In genomic region chr11:117174924-117175323, GRCm38 (mm10) we compare ENCODE assay signal across 8 mouse cellular contexts. TPM values are rescaled to one million over a fixed set of nuclear protein-coding genes. Genes with fewer than 3 reads are reported as not detected.
DNase-seq lines count a peak whose midpoint lies in the region; ATAC-seq lines count a peak whose summit lies in the region.

No protein-coding gene starts in this region.

- H3K79me2 ChIP-seq in macrophage (ENCODE audit: inconsistent target), result no peaks in the 10 kb centered on the region

- H3K9ac ChIP-seq in heart, embryonic 12.5 days, result peak overlapping the region; percentile 32; the same call in 1 of the 2 replicates

- H3K4me1 ChIP-seq in brown adipose tissue, adult 24 weeks (ENCODE audit: control insufficient read depth, insufficient read depth, insufficient read length, low read length), result peaks cover 5% of the 10 kb centered on the region
- H3K4me1 ChIP-seq in heart, embryonic 12.5 days (replicated peaks), result peaks cover 16% of the 10 kb centered on the region; the same call in 1 of the 2 replicates

- ATAC-seq in frontal cortex, adult (ENCODE audit: low TSS enrichment), result peak; percentile 29; the same call in 1 of the 2 replicates
- ATAC-seq in heart, embryonic 12.5 days (ENCODE audit: insufficient number of reproducible peaks, low FRiP score), result no peak

- peaks cover 2% of the 10 kb centered on the region; the same call in 1 of the 2 replicates for H3K9me3 ChIP-seq in heart, embryonic 12.5 days (replicated peaks)

- no peaks in the 10 kb centered on the region for H3K36me3 ChIP-seq in heart, embryonic 12.5 days
- H3K36me3 ChIP-seq in macrophage (ENCODE audit: inconsistent target), result no peaks in the 10 kb centered on the region

- peak overlapping the region; percentile 61 for H3K4me2 ChIP-seq in heart, embryonic 12.5 days

- no peaks in the 10 kb centered on the region for H3K27me3 ChIP-seq in heart, embryonic 12.5 days (replicated peaks)

- no peak for DNase-seq in frontal cortex, postnatal 10 days (ENCODE audit: low spot score in 2 of 2)
- DNase-seq in kidney, postnatal 10 days, result peak; percentile 79
- peak; percentile 54 for DNase-seq in thymus, postnatal 0 days (ENCODE audit: low spot score)
- DNase-seq in Muller cell, postnatal 12 days (ENCODE audit: inconsistent ontology term), result no peak

- H3K27ac ChIP-seq in brown adipose tissue, adult 24 weeks (replicated peaks; ENCODE audit: low read depth, low read length), result peak overlapping the region; percentile 84
- 0 out of 2 replicates have a peak overlapping the region, but pooled peaks have one; percentile 14 for H3K27ac ChIP-seq in heart, embryonic 12.5 days (ENCODE audit: poor library complexity, severe bottlenecking)
- H3K27ac ChIP-seq in macrophage, result peak overlapping the region; percentile 57

- H3K4me3 ChIP-seq in brown adipose tissue, adult 24 weeks (ENCODE audit: insufficient read depth, low read depth, low read length), result peak overlapping the region; percentile 64
- peak overlapping the region; percentile 27 for H3K4me3 ChIP-seq in heart, embryonic 12.5 days
- H3K4me3 ChIP-seq in macrophage (ENCODE audit: inconsistent target), result peak overlapping the region; percentile 20; the same call in 1 of the 2 replicates

- WGBS in heart, embryonic 12.5 days, result 36% methylated on average over 15 of the region's 15 CpGs
- WGBS in macrophage (ENCODE audit: missing documents), result 11% methylated on average over 15 of the region's 15 CpGs

RNA-seq across cellular contexts. Expression of gene Sept9, which starts 24.5 kb away (rescaled TPM):
- polyA plus RNA-seq in brown adipose tissue, adult 24 weeks (2012; ENCODE audit: insufficient read depth, insufficient read length, missing spikeins), result 65.5 and 118 TPM in 2 replicates
- polyA plus RNA-seq in heart, embryonic 12.5 days (2016; fragmentation: Nextera tagmentation; extraction: Ambion mirVana), result 102 and 103 TPM in 2 replicates
- 10 to 100 TPM in 22 of 26 experiments, 1 to 10 TPM in 4; 6.2 to 73.5 (median 27.9) TPM for total RNA-seq in macrophage (2018; cell fraction: chromatin; rRNA removed)
- total RNA-seq in macrophage (2018; cell fraction: cytosol; rRNA removed), result 100 to 1,000 TPM in 23 of 26 experiments, 10 to 100 TPM in 3; 84.1 to 154 (median 126) TPM
- total RNA-seq in macrophage (2018; cell fraction: nucleus; rRNA removed), result 100 to 1,000 TPM in 2 of 26 experiments, 10 to 100 TPM in 24; 17.7 to 108 (median 42.6) TPM
- 90.3 to 214 TPM (median 173 TPM) in 3 replicates for polyA plus RNA-seq in macrophage (2018)
- 220 and 222 TPM in 2 replicates for polyA plus RNA-seq in thymus, postnatal 0 days (2015; fragmentation: Nextera tagmentation; extraction: Ambion mirVana)

RNA-seq across cellular contexts. Expression of gene Sec14l1, which starts 60.0 kb away (rescaled TPM):
- 35.4 and 37.4 TPM in 2 replicates for polyA plus RNA-seq in brown adipose tissue, adult 24 weeks (2012; ENCODE audit: insufficient read depth, insufficient read length, missing spikeins)
- 53.4 and 56.6 TPM in 2 replicates for polyA plus RNA-seq in heart, embryonic 12.5 days (2016; fragmentation: Nextera tagmentation; extraction: Ambion mirVana)
- 100 to 1,000 TPM in 16 of 26 experiments, 10 to 100 TPM in 10; 25.1 to 225 (median 124) TPM for total RNA-seq in macrophage (2018; cell fraction: chromatin; rRNA removed)
- total RNA-seq in macrophage (2018; cell fraction: cytosol; rRNA removed), result 100 to 1,000 TPM in 18 of 26 experiments, 10 to 100 TPM in 8; 50.1 to 156 (median 113) TPM
- 100 to 1,000 TPM in 13 of 26 experiments, 10 to 100 TPM in 13; 32.0 to 183 (median 99.2) TPM for total RNA-seq in macrophage (2018; cell fraction: nucleus; rRNA removed)
- polyA plus RNA-seq in macrophage (2018), result 81.5 to 112 TPM (median 87.8 TPM) in 3 replicates
- polyA plus RNA-seq in thymus, postnatal 0 days (2015; fragmentation: Nextera tagmentation; extraction: Ambion mirVana), result 35.9 and 37.7 TPM in 2 replicates

Comparison
In these comparisons a context has a peak if more than half of its experiments do, and no peak if none do; other contexts are left out.
1. DNase-seq: peak in kidney, postnatal 10 days (single experiment) and thymus, postnatal 0 days (single experiment); none in frontal cortex, postnatal 10 days (0 of 2) and Muller cell, postnatal 12 days (single experiment).
2. H3K27ac ChIP-seq: peak in every context shown above with its lines; median percentile 84 in brown adipose tissue, adult 24 weeks; 57 in macrophage; 14 in heart, embryonic 12.5 days.
3. Peak in every context shown above with its lines, with median percentiles within 50 percentile points of each other: H3K4me3 ChIP-seq.